Mouse (Mus musculus): ENCODE results near the gene Timeless. TPM values are rescaled to one million over a fixed set of nuclear protein-coding genes. Genes with fewer than 3 reads are reported as not detected.

Timeless gene
- polyA plus RNA-seq, 1 experiment from 2014 or later, result 52.1 TPM

DNA sequence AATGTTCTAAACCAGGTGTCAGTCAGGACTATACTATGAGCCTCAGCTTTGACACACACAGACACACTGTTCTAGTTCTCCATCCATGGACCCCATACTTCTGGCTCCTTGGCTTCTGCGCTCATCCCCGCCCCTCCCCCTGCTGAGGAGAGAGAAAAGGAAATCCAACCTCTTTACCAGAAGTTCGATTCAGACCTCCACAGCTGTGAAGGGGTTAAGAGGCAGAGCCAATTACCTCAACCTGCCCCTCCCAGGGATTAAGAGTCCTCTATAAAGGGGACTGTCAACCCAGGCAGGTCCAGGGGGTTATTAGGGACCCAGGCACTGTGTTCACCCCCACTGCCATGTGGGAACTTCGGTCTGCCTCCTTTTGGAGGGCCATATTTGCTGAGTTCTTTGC lies 6.3 kb upstream of the Timeless start, which contains the start of gene Mip:
Mip (plus strand) TSS at position 301 of the 400 bp plus-strand sequence.
- H3K4me3 ChIP-seq (ENCODE audit: low read length), result no peak within 1 kb of the TSS
- no peak within 1 kb of the TSS for H3K4me2 ChIP-seq (ENCODE audit: low read depth, low read length)
- H3K9ac ChIP-seq (ENCODE audit: low read length), result peak within 1 kb of the TSS; percentile 27; the same call in 1 of the 2 replicates
- H3K36me3 ChIP-seq (ENCODE audit: control insufficient read depth, insufficient read depth, low read length), result no peaks in the 10 kb centered on the region
- H3K4me1 ChIP-seq (replicated peaks; ENCODE audit: control insufficient read depth, insufficient read depth, low read length), result no peaks in the 10 kb centered on the region
- no peaks in the 10 kb centered on the region for H3K27me3 ChIP-seq (ENCODE audit: control insufficient read depth, insufficient read depth, low read depth, low read length)
- no peak within 1 kb of the TSS for H3K27ac ChIP-seq (ENCODE audit: low read length)
- no peak for ATAC-seq (ENCODE audit: low read depth)
- 54% methylated on average over 4 of the region's 4 CpGs for WGBS
- no peaks in the 10 kb centered on the region for H3K9me3 ChIP-seq (ENCODE audit: control insufficient read depth, low read length)

DNA sequence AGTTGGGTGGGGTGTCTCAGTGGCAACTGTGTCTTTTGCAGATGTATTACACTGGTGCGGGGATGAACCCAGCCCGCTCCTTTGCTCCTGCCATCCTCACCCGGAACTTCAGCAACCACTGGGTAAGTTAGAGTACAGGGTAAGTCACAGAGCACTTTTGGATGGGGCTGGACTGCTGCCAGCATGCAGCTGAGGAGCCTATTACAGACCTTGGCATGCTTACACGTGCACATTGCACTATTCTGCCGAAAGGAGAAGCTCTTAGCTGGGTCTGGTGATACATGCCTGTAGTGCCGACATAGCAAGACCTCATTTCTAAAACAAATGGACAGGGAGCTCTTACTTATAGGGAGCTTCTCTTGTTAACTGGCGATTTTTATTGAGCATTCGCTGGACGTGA lies 4.3 kb upstream of the Timeless start:
- Histone ChIP-seq H3K4me1 (replicated peaks; ENCODE audit: control insufficient read depth, insufficient read depth, low read length) (peaks cover 5% of the 10 kb centered on the region), H3K9ac (ENCODE audit: low read length) (no peak overlapping the region), H3K36me3 (ENCODE audit: control insufficient read depth, insufficient read depth, low read length) (no peaks in the 10 kb centered on the region), H3K27me3 (ENCODE audit: control insufficient read depth, insufficient read depth, low read depth, low read length) (no peaks in the 10 kb centered on the region), H3K9me3 (ENCODE audit: control insufficient read depth, low read length) (no peaks in the 10 kb centered on the region), H3K27ac (ENCODE audit: low read length) (no peak overlapping the region), H3K4me3 (ENCODE audit: low read length) (no peak overlapping the region), H3K4me2 (ENCODE audit: low read depth, low read length) (no peak overlapping the region)
- ATAC-seq (ENCODE audit: low read depth), result no peak
- WGBS, result 69% methylated on average over 9 of the region's 9 CpGs

DNA sequence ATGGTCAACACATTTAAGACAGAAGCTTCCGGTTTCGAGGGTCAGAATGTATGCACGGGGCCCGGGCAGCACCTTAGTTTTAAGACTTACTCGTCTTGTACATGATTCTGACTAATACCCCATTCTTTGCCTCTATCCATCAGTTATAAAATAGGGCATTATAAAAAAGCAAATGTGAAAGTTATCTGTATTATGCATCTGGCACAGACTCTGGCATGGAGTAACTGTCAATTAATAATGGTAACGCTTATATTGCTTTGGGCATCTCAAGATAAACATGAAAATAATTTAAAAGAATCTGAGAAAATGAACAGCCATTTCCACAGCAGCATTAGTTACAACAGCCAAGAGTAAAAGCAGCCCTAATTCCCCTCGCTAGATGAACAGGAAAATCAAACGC lies 3.9 kb upstream of the Timeless start:
- H3K4me2 ChIP-seq (ENCODE audit: low read depth, low read length), result no peak overlapping the region
- no peaks in the 10 kb centered on the region for H3K27me3 ChIP-seq (ENCODE audit: control insufficient read depth, insufficient read depth, low read depth, low read length)
- no peaks in the 10 kb centered on the region for H3K36me3 ChIP-seq (ENCODE audit: control insufficient read depth, insufficient read depth, low read length)
- 84% methylated on average over 8 of the region's 8 CpGs for WGBS
- peaks cover 7% of the 10 kb centered on the region for H3K4me1 ChIP-seq (replicated peaks; ENCODE audit: control insufficient read depth, insufficient read depth, low read length)
- no peak overlapping the region for H3K27ac ChIP-seq (ENCODE audit: low read length)
- no peak overlapping the region for H3K4me3 ChIP-seq (ENCODE audit: low read length)
- no peak for ATAC-seq (ENCODE audit: low read depth)
- no peaks in the 10 kb centered on the region for H3K9me3 ChIP-seq (ENCODE audit: control insufficient read depth, low read length)
- H3K9ac ChIP-seq (ENCODE audit: low read length), result no peak overlapping the region

GRCm38 (mm10) chr10:128230582-128230981 lies 1.3 kb upstream of the Timeless start:
- 77% methylated on average over 12 of the region's 12 CpGs for WGBS
- Histone ChIP-seq H3K4me1 (replicated peaks; ENCODE audit: control insufficient read depth, insufficient read depth, low read length) (peaks cover 7% of the 10 kb centered on the region), H3K4me2 (ENCODE audit: low read depth, low read length) (peak overlapping the region; percentile 67; the same call in 1 of the 2 replicates), H3K27me3 (ENCODE audit: control insufficient read depth, insufficient read depth, low read depth, low read length) (no peaks in the 10 kb centered on the region), H3K36me3 (ENCODE audit: control insufficient read depth, insufficient read depth, low read length) (no peaks in the 10 kb centered on the region), H3K4me3 (ENCODE audit: low read length) (no peak overlapping the region), H3K9ac (ENCODE audit: low read length) (peak overlapping the region; percentile 61), H3K9me3 (ENCODE audit: control insufficient read depth, low read length) (no peaks in the 10 kb centered on the region), H3K27ac (ENCODE audit: low read length) (no peak overlapping the region)
- ATAC-seq (ENCODE audit: low read depth), result no peak

GRCm38 (mm10) chr10:128231146-128231545 lies 719 bp upstream of the Timeless start:
- Histone ChIP-seq H3K4me1 (replicated peaks; ENCODE audit: control insufficient read depth, insufficient read depth, low read length) (peaks cover 7% of the 10 kb centered on the region), H3K27me3 (ENCODE audit: control insufficient read depth, insufficient read depth, low read depth, low read length) (no peaks in the 10 kb centered on the region), H3K4me2 (ENCODE audit: low read depth, low read length) (peak overlapping the region; percentile 67), H3K9ac (ENCODE audit: low read length) (peak overlapping the region; percentile 90), H3K9me3 (ENCODE audit: control insufficient read depth, low read length) (no peaks in the 10 kb centered on the region), H3K36me3 (ENCODE audit: control insufficient read depth, insufficient read depth, low read length) (no peaks in the 10 kb centered on the region), H3K27ac (ENCODE audit: low read length) (peak overlapping the region; percentile 97; the same call in 1 of the 2 replicates), H3K4me3 (ENCODE audit: low read length) (peak overlapping the region; percentile 83)
- ATAC-seq (ENCODE audit: low read depth), result no peak
- 3% methylated on average over 5 of the region's 5 CpGs for WGBS

- H3K36me3 ChIP-seq (ENCODE audit: control insufficient read depth, insufficient read depth, low read length), result no peaks in the 10 kb centered on the region
- peak overlapping the region; percentile 83 for H3K4me3 ChIP-seq (ENCODE audit: low read length)
- H3K9ac ChIP-seq (ENCODE audit: low read length), result peak overlapping the region; percentile 90
- peaks cover 7% of the 10 kb centered on the region for H3K4me1 ChIP-seq (replicated peaks; ENCODE audit: control insufficient read depth, insufficient read depth, low read length)
- ATAC-seq (ENCODE audit: low read depth), result peak; percentile 58
- no peaks in the 10 kb centered on the region for H3K9me3 ChIP-seq (ENCODE audit: control insufficient read depth, low read length)
- no peaks in the 10 kb centered on the region for H3K27me3 ChIP-seq (ENCODE audit: control insufficient read depth, insufficient read depth, low read depth, low read length)
- peak overlapping the region; percentile 67 for H3K4me2 ChIP-seq (ENCODE audit: low read depth, low read length)
- WGBS, result under 1% methylated on average over 14 of the region's 14 CpGs
- peak overlapping the region; percentile 97 for H3K27ac ChIP-seq (ENCODE audit: low read length)
Measured at GRCm38 (mm10) chr10:128232420-128232985, 638 bp downstream of the Timeless start.

DNA sequence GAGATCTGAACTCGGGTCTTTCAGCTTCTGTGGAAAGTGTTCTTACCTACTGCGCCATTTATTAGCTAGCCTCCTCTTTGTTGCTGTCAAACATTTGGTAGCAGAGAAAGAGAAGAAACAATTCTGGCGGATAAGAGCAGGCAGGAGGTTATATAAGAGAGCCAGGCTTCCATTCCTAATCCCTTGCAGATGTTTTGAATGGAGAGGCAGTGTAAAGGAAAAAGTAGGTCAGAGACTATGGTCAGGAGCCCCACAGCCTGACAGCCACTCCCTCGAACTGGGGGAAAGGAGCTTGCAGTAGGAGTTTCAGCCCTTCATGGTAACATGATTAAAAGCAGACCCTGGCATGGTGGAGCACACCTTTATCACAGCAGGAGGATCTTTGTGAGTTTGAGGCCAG lies 4.5 kb downstream of the Timeless start:
- no peak overlapping the region for H3K27ac ChIP-seq (ENCODE audit: low read length)
- WGBS, result 72% methylated on average over 4 of the region's 4 CpGs
- no peaks in the 10 kb centered on the region for H3K27me3 ChIP-seq (ENCODE audit: control insufficient read depth, insufficient read depth, low read depth, low read length)
- peaks cover 11% of the 10 kb centered on the region for H3K36me3 ChIP-seq (ENCODE audit: control insufficient read depth, insufficient read depth, low read length)
- no peak for ATAC-seq (ENCODE audit: low read depth)
- no peak overlapping the region for H3K9ac ChIP-seq (ENCODE audit: low read length)
- H3K4me1 ChIP-seq (replicated peaks; ENCODE audit: control insufficient read depth, insufficient read depth, low read length), result peaks cover 5% of the 10 kb centered on the region
- H3K9me3 ChIP-seq (ENCODE audit: control insufficient read depth, low read length), result no peaks in the 10 kb centered on the region
- no peak overlapping the region for H3K4me2 ChIP-seq (ENCODE audit: low read depth, low read length)
- no peak overlapping the region for H3K4me3 ChIP-seq (ENCODE audit: low read length)

DNA sequence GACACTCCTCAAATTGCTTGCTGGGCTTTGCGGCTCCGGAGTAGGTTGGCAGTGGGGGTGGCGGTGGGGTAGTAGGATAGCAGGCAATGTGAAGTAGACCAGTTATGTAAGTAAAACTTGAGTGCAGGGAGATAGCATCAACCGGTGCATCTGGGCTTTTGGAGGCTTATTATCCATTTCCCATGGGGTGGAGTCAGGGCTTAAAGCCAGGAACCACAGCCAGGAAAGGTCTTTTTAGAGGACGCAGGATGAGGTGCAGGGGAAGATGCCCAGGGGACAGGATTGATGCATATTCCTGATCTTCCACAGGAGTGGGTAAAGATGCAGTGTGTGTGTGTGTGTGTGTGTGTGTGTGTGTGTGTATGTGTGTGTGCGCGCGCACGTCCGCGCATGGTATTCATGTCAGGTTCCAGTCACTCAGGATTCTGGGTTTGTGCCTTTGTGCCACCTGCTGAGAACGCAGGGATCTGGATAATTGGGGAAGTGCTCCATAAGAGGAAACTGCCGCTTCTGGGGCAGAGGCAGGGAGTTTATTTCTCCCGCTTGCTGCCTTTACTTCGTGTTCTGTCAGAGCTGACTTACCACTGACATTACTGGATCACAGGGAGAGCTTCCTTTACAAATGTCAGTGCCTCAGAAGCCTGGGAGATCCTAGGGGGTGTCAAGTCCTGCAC lies 6.1 kb downstream of the Timeless start:
- Histone ChIP-seq H3K36me3 (ENCODE audit: control insufficient read depth, insufficient read depth, low read length) (peaks cover 19% of the 10 kb centered on the region), H3K4me2 (ENCODE audit: low read depth, low read length) (no peak overlapping the region), H3K27me3 (ENCODE audit: control insufficient read depth, insufficient read depth, low read depth, low read length) (no peaks in the 10 kb centered on the region), H3K4me1 (replicated peaks; ENCODE audit: control insufficient read depth, insufficient read depth, low read length) (peaks cover 2% of the 10 kb centered on the region), H3K9ac (ENCODE audit: low read length) (no peak overlapping the region), H3K9me3 (ENCODE audit: control insufficient read depth, low read length) (no peaks in the 10 kb centered on the region), H3K27ac (ENCODE audit: low read length) (no peak overlapping the region), H3K4me3 (ENCODE audit: low read length) (no peak overlapping the region)
- ATAC-seq (ENCODE audit: low read depth), result no peak
- 80% methylated on average over 15 of the region's 15 CpGs for WGBS

DNA sequence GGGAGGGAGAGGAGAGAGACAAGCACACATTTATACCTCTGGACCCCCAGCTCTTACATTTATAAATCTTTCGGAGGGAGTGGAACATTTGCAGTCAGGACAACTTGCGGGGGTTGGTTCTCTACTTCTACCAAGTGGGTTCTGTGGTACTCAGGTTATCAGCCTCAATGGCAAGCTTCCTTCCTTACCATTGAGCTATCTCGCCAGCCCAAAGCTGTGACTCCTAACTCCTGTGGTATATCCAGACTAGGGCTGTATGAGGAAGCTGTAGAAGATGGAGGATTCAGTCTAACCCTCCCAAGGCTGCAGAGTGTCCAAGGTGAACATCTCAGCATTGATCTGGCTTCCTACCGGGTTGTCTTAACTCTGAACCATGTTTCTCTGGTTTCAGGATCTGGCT lies 7.3 kb downstream of the Timeless start:
- H3K36me3 ChIP-seq (ENCODE audit: control insufficient read depth, insufficient read depth, low read length), result peaks cover 22% of the 10 kb centered on the region
- H3K9me3 ChIP-seq (ENCODE audit: control insufficient read depth, low read length), result no peaks in the 10 kb centered on the region
- peaks cover 2% of the 10 kb centered on the region for H3K4me1 ChIP-seq (replicated peaks; ENCODE audit: control insufficient read depth, insufficient read depth, low read length)
- no peak for ATAC-seq (ENCODE audit: low read depth)
- no peak overlapping the region for H3K4me2 ChIP-seq (ENCODE audit: low read depth, low read length)
- no peak overlapping the region for H3K27ac ChIP-seq (ENCODE audit: low read length)
- H3K9ac ChIP-seq (ENCODE audit: low read length), result no peak overlapping the region
- H3K27me3 ChIP-seq (ENCODE audit: control insufficient read depth, insufficient read depth, low read depth, low read length), result no peaks in the 10 kb centered on the region
- no peak overlapping the region for H3K4me3 ChIP-seq (ENCODE audit: low read length)
- WGBS, result 90% methylated on average over 4 of the region's 4 CpGs
